Mouse (Mus musculus) heart, embryonic 12.5 days (tissue): ENCODE results near the gene Olfr155. TPM values are rescaled to one million over a fixed set of nuclear protein-coding genes. Genes with fewer than 3 reads are reported as not detected.

ENCODE experiments used
- ATAC-seq: fragments of 200-750 bp; cut with Nextera tagmentation; 2 replicates; pipeline ENCODE4 v1.8.0; 2017; ENCODE audit warnings: moderate TSS enrichment, moderate library complexity; ENCODE audit not compliant: insufficient number of reproducible peaks, low FRiP score
- H3K27ac ChIP-seq: fragments of 300-500 bp; sonication (generic); 2 replicates; pipeline ENCODE4 v1.5.1; 2016; ENCODE audit warnings: mild to moderate bottlenecking, moderate library complexity; ENCODE audit not compliant: poor library complexity, severe bottlenecking
- H3K27me3 ChIP-seq: fragments of 300-500 bp; sonication (generic); replicated peaks from 2 replicates; pipeline ENCODE4 v1.6.1; 2016; ENCODE audit warnings: mild to moderate bottlenecking, moderate library complexity
- H3K36me3 ChIP-seq: fragments of 300-500 bp; sonication (generic); 2 replicates; pipeline ENCODE4 v1.6.1; 2016; ENCODE audit warnings: mild to moderate bottlenecking, moderate library complexity
- H3K4me1 ChIP-seq: fragments of 300-500 bp; sonication (generic); replicated peaks from 2 replicates; pipeline ENCODE4 v1.6.1; 2016; ENCODE audit warnings: mild to moderate bottlenecking
- H3K4me2 ChIP-seq: fragments of 300-500 bp; sonication (generic); 2 replicates; pipeline ENCODE4 v1.6.1; 2016; ENCODE audit warnings: mild to moderate bottlenecking, moderate library complexity
- H3K4me3 ChIP-seq: fragments of 300-500 bp; sonication (generic); 2 replicates; pipeline ENCODE4 v1.5.1; 2016; ENCODE audit warnings: mild to moderate bottlenecking
- H3K9ac ChIP-seq: fragments of 300-500 bp; sonication (generic); 2 replicates; pipeline ENCODE4 v1.6.1; 2016; ENCODE audit warnings: mild to moderate bottlenecking, moderate library complexity
- H3K9me3 ChIP-seq: fragments of 300-500 bp; sonication (generic); replicated peaks from 2 replicates; pipeline ENCODE4 v1.6.1; 2016; ENCODE audit warnings: mild to moderate bottlenecking, moderate library complexity
- WGBS: fragments of 180-500 bp; shearing (Covaris S2); methylation state at CpG from one replicate; pipeline ENCODE4 v1.1.7; 2016; 5-methylcytosine and 5-hydroxymethylcytosine counted together
- polyA plus RNA-seq: library from polyadenylated mRNA; unstranded; fragments of >200 nt; fragmentation: Nextera tagmentation; extraction: Ambion mirVana; gene quantifications from 2 replicates; pipeline ENCODE4 v1.2.1, GENCODE M21; 2016

Gene Olfr155
- not detected in 2 replicates for polyA plus RNA-seq

GRCm38 (mm10) chr4:43851265-43851664 lies at the start of gene Olfr155:
TSS of gene Olfr155 (plus strand) at chr4:43851565.
- H3K36me3 ChIP-seq, result no peaks in the 10 kb centered on the region
- no peak within 1 kb of the TSS for H3K9ac ChIP-seq
- H3K4me1 ChIP-seq, result peaks cover 10% of the 10 kb centered on the region
- no peaks in the 10 kb centered on the region for H3K27me3 ChIP-seq
- H3K4me3 ChIP-seq, result no peak within 1 kb of the TSS
- ATAC-seq, result no peak
- H3K4me2 ChIP-seq, result no peak within 1 kb of the TSS
- WGBS, result 81% methylated on average over 6 of the region's 6 CpGs
- no peaks in the 10 kb centered on the region for H3K9me3 ChIP-seq
- H3K27ac ChIP-seq, result no peak within 1 kb of the TSS

DNA sequence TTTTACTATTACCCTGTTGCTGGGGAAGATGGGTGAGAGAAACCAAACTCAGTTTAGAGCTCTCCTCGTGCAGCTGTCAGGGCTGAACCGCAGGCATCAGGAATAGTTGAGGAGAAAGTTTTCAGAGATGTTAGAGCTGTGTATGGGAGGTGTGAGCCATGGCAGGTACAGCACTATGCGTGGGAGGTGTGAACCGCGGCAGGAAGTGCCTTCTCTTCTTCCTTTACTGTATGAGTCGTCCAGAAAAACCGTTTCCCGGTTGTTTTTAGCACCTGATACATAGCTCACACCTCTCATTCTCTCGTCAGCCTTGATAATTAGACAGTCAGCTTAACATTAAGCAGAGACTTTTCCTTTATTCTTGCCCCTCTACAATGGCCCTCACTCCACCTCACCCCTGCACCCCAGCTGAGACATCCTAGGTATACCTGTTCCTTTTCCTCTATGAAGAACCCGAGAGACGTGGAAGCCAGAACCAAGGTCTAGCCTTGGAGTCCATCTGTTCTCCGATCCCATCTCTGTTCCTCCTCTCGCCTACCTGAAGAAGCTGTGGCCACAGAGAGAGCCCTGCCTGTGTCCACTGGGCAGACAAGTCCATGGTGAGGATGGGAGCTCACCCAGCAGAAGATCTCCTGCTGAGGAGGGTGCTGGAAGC lies 28.3 kb upstream of the Olfr155 start:
- no peaks in the 10 kb centered on the region for H3K36me3 ChIP-seq
- H3K27ac ChIP-seq, result no peak overlapping the region
- no peaks in the 10 kb centered on the region; the same call in 1 of the 2 replicates for H3K27me3 ChIP-seq
- no peak overlapping the region for H3K4me3 ChIP-seq
- no peak for ATAC-seq
- H3K9me3 ChIP-seq, result no peaks in the 10 kb centered on the region
- peaks cover 5% of the 10 kb centered on the region; the same call in 1 of the 2 replicates for H3K4me1 ChIP-seq
- H3K9ac ChIP-seq, result no peak overlapping the region
- no peak overlapping the region for H3K4me2 ChIP-seq
- 66% methylated on average over 13 of the region's 13 CpGs for WGBS

DNA sequence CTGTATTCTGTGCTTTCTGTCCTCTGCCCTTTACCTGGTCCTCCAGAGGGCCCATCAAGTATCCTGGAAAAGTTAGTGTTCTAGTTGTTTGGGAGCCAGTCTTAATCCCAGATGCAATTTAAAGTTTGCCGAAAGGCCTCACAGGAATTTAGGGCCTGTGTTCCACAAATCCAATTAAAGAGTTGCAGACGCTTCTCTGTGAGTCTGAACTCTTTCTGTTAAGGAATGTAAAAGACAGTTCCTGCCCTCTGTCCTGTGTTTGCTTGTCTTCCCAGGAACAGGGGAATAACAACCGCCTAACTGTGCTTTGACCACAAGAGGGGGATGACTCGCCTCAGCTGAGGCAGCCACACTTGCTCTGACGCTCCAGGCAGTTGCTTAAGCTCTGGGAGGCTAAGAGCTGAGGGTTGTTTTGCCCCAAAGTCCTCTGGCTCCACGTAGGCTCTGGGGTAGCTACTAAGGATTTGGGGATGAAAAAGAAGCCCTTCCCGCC lies 27.5 kb upstream of the Olfr155 start, which contains the start of gene Olfr156:
Olfr156 (minus strand) TSS at position 51 of the 493 bp plus-strand sequence.
- Histone ChIP-seq H3K9me3 (no peaks in the 10 kb centered on the region), H3K4me1 (peaks cover 5% of the 10 kb centered on the region; the same call in 1 of the 2 replicates), H3K4me2 (no peak within 1 kb of the TSS), H3K27ac (no peak within 1 kb of the TSS), H3K4me3 (no peak within 1 kb of the TSS), H3K27me3 (no peaks in the 10 kb centered on the region; the same call in 1 of the 2 replicates), H3K9ac (no peak within 1 kb of the TSS), H3K36me3 (no peaks in the 10 kb centered on the region)
- no peak for ATAC-seq
- 9% methylated on average over 7 of the region's 7 CpGs for WGBS

GRCm38 (mm10) chr4:43828806-43829205 lies 22.6 kb upstream of the Olfr155 start:
- no peak for ATAC-seq
- H3K27ac ChIP-seq, result no peak overlapping the region
- no peak overlapping the region for H3K9ac ChIP-seq
- H3K4me1 ChIP-seq, result peaks cover 2% of the 10 kb centered on the region; the same call in 1 of the 2 replicates
- H3K4me2 ChIP-seq, result no peak overlapping the region
- H3K27me3 ChIP-seq, result no peaks in the 10 kb centered on the region
- H3K4me3 ChIP-seq, result no peak overlapping the region
- H3K36me3 ChIP-seq, result no peaks in the 10 kb centered on the region
- H3K9me3 ChIP-seq, result no peaks in the 10 kb centered on the region
- WGBS, result 87% methylated on average over 4 of the region's 4 CpGs

- Histone ChIP-seq H3K4me3 (no peak overlapping the region), H3K9ac (no peak overlapping the region), H3K27ac (no peak overlapping the region), H3K4me1 (peaks cover 2% of the 10 kb centered on the region), H3K36me3 (no peaks in the 10 kb centered on the region), H3K4me2 (no peak overlapping the region), H3K27me3 (no peaks in the 10 kb centered on the region), H3K9me3 (no peaks in the 10 kb centered on the region)
- ATAC-seq, result no peak
- WGBS, result 66% methylated on average over 5 of the region's 5 CpGs
Observed at GRCm38 (mm10) chr4:43832031-43832430, 19.3 kb upstream of the Olfr155 start.

- peaks cover 10% of the 10 kb centered on the region for H3K4me1 ChIP-seq
- ATAC-seq, result no peak
- no peak overlapping the region for H3K27ac ChIP-seq
- 66% methylated on average over 5 of the region's 5 CpGs for WGBS
- no peaks in the 10 kb centered on the region for H3K9me3 ChIP-seq
- H3K36me3 ChIP-seq, result no peaks in the 10 kb centered on the region
- H3K4me2 ChIP-seq, result no peak overlapping the region
- no peak overlapping the region for H3K4me3 ChIP-seq
- H3K9ac ChIP-seq, result no peak overlapping the region
- H3K27me3 ChIP-seq, result no peaks in the 10 kb centered on the region
Observed at GRCm38 (mm10) chr4:43833752-43834151, 17.6 kb upstream of the Olfr155 start.

DNA sequence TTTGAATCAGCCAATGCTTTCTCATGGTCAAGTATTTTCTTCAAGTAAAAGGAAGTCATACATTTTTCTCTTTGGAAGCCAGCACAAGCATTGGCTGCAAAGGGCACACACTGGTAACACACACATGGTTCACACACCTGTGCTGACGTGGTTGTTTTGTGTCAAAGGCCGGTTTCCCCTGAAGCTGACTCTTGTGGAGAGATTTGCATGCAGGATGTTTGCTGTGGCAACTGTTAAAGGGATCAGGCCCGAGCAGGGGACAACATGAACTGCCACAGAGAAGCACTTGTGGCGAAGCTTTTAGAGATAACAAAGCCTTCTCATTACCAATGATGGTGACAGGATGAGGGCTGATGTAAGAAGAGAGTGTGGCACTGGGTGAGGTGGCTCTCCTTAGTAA lies 16.6 kb upstream of the Olfr155 start:
- H3K9ac ChIP-seq, result no peak overlapping the region
- H3K27ac ChIP-seq, result no peak overlapping the region
- no peaks in the 10 kb centered on the region for H3K36me3 ChIP-seq
- H3K9me3 ChIP-seq, result no peaks in the 10 kb centered on the region
- WGBS, result 30% methylated on average over 4 of the region's 4 CpGs
- H3K4me2 ChIP-seq, result no peak overlapping the region
- H3K4me3 ChIP-seq, result no peak overlapping the region
- H3K4me1 ChIP-seq, result peaks cover 10% of the 10 kb centered on the region
- no peak for ATAC-seq
- no peaks in the 10 kb centered on the region for H3K27me3 ChIP-seq

DNA sequence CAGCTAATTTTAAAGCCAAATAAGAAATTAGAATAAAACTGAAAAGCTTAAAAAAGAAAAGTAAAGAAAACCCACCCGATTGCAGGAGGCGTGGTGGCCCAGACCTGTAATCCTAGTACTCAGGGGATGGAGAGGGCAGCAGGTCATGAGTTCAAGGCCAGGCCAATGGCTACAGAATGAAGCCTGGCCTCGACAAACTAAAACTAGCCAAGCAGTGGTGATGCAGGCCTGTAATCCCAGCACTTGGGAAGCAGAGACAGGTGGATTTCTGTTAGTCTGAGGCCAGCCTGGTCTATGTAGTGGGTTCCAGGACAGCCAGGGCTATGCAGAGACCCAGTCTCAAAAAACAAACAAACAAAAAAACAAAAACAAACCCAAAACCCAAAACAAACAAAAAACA lies 13.0 kb upstream of the Olfr155 start:
- Histone ChIP-seq H3K27ac (no peak overlapping the region), H3K36me3 (no peaks in the 10 kb centered on the region), H3K27me3 (no peaks in the 10 kb centered on the region), H3K9ac (no peak overlapping the region), H3K9me3 (peaks cover 4% of the 10 kb centered on the region), H3K4me1 (peaks cover 10% of the 10 kb centered on the region), H3K4me2 (no peak overlapping the region), H3K4me3 (no peak overlapping the region)
- ATAC-seq, result no peak
- 70% methylated on average over 3 of the region's 3 CpGs for WGBS

DNA sequence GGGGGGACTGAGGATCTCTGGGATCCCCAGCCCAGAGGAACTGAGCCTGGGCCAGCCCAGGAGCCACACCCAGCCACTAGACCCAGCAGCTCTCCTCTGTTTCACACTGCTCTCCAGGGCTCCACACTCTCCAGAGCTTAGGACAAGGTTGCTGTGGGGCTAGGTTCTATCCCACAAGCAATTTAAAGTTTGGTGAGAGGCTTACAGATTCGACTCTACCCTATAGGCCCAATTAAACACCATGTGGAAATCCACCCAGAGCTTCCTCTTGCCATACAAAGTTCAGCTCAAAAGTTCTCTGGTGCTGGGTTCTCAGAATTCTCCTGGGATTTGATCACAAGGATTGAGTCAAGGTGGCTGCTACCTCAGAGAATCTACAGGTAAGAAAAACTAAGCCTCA lies 11.3 kb upstream of the Olfr155 start, which contains the start of gene Olfr157:
Olfr157 (minus strand) TSS at position 101 of the 400 bp plus-strand sequence.
- Histone ChIP-seq H3K36me3 (no peaks in the 10 kb centered on the region), H3K4me3 (no peak within 1 kb of the TSS), H3K4me1 (peaks cover 10% of the 10 kb centered on the region), H3K9ac (no peak within 1 kb of the TSS), H3K27ac (no peak within 1 kb of the TSS), H3K4me2 (no peak within 1 kb of the TSS), H3K9me3 (peaks cover 4% of the 10 kb centered on the region), H3K27me3 (no peaks in the 10 kb centered on the region)
- WGBS, result 69% methylated on average over 1 of the region's 1 CpGs
- ATAC-seq, result no peak

GRCm38 (mm10) chr4:43854101-43854500 lies 2.7 kb downstream of the Olfr155 start:
- Histone ChIP-seq H3K9me3 (no peaks in the 10 kb centered on the region), H3K27me3 (no peaks in the 10 kb centered on the region), H3K36me3 (no peaks in the 10 kb centered on the region), H3K4me2 (no peak overlapping the region), H3K27ac (no peak overlapping the region), H3K4me1 (peaks cover 10% of the 10 kb centered on the region), H3K9ac (no peak overlapping the region), H3K4me3 (no peak overlapping the region)
- 63% methylated on average over 8 of the region's 8 CpGs for WGBS
- no peak for ATAC-seq

- WGBS, result 72% methylated on average over 10 of the region's 10 CpGs
- H3K4me3 ChIP-seq, result no peak overlapping the region
- H3K27ac ChIP-seq, result no peak overlapping the region
- no peak for ATAC-seq
- no peaks in the 10 kb centered on the region for H3K36me3 ChIP-seq
- H3K9me3 ChIP-seq, result no peaks in the 10 kb centered on the region
- H3K4me2 ChIP-seq, result no peak overlapping the region
- no peak overlapping the region for H3K9ac ChIP-seq
- no peaks in the 10 kb centered on the region for H3K27me3 ChIP-seq
- H3K4me1 ChIP-seq, result peaks cover 6% of the 10 kb centered on the region
Observed at GRCm38 (mm10) chr4:43859886-43860285, 8.5 kb downstream of the Olfr155 start.
